Comparison of ENCODE assay signal across 14 mouse cellular contexts in genomic region chr7:138248612-138249011, GRCm38 (mm10).
A peak's percentile ranks its signal among the peaks of the same experiment; 100 is the strongest.
DNase-seq lines count a peak whose midpoint lies in the region; ATAC-seq lines count a peak whose summit lies in the region.
"Had no signal": no experiment of that assay in that cellular context is flagged by ENCODE, and none has a peak within 500 bp of the region (broad histone marks: within the 10 kb centered on the region; RNA-seq: fewer than 3 reads in every experiment).

No protein-coding gene starts in this region.

- ATAC-seq in frontal cortex, adult (ENCODE audit: low TSS enrichment), result peak; percentile 41; the same call in 1 of the 2 replicates
- ATAC-seq: hindbrain, embryonic 16.5 days; inflammation-experienced regulatory T-cells, adult 6 months; intestine, postnatal 0 days had no signal

- peak; percentile 30 to 46 for DNase-seq in cerebellum, postnatal 14 days
- no peak for DNase-seq in cerebellum, adult 11-12 months
- DNase-seq in frontal cortex, postnatal 25 days (ENCODE audit: low spot score in 2 of 2), result no peak
- peak; percentile 22 for DNase-seq in left cerebral cortex, postnatal 4 days
- no peak for DNase-seq in left cerebral cortex, postnatal 10 days (ENCODE audit: extremely low spot score in 1 of 2, low spot score in 2 of 2)
- no peak for DNase-seq in heart, adult 8-10 months (ENCODE audit: low spot score)
- no peak for DNase-seq in right cerebral cortex, postnatal 10 days (ENCODE audit: low spot score in 2 of 2)
- DNase-seq: gastrocnemius, postnatal 36 days; heart, postnatal 4 days; kidney, adult 8-10 months had no signal

- intact Hi-C loops in left cerebral cortex, postnatal 4 days (cut with DNase I), result no loop called here
- intact Hi-C loops in left cerebral cortex, postnatal 10 days (cut with DNase I), result no loop called here

Comparison
In these comparisons a context has a peak if more than half of its experiments do, and no peak if none do; other contexts are left out.
1. DNase-seq: peak in cerebellum, postnatal 14 days (2 of 2) and left cerebral cortex, postnatal 4 days (single experiment); none in cerebellum, adult 11-12 months (single experiment), frontal cortex, postnatal 25 days (0 of 2), left cerebral cortex, postnatal 10 days (0 of 2), heart, adult 8-10 months (single experiment) and right cerebral cortex, postnatal 10 days (0 of 2).